Mouse (Mus musculus): ENCODE results near the gene Trp53tg5. TPM values are rescaled to one million over a fixed set of nuclear protein-coding genes. Genes with fewer than 3 reads are reported as not detected.

Gene Trp53tg5
- total RNA-seq, 2 experiments from 2014 or later = not detected

DNA sequence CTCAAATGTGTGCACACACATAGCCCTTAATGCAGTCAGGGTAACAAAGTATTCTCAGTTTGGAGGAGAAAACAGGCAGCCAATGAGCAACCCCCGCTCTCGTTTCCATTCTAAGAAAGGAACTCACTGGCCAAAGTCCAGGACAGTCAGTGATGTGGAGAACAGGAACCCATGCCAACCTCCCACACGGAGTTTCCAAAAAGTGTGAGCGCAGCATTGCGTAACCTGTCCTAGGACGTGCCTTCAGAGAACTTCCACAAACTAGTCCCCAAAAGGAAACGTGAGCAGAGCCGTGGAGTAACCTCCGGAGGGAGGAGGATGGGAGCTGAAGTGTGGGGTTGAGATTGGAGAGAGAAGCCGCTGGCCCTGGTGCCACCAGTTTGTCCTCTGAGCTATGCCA is 18.7 kb downstream of the Trp53tg5 start:
- intact Hi-C loops (cut with DNase I) = loop anchor here (5.0 kb wide), 1 partner anchor 102 kb away; no protein-coding TSS in a partner anchor
- peak; percentile 82 to 97 for DNase-seq (ENCODE audit: low spot score in 2 of 2)

DNA sequence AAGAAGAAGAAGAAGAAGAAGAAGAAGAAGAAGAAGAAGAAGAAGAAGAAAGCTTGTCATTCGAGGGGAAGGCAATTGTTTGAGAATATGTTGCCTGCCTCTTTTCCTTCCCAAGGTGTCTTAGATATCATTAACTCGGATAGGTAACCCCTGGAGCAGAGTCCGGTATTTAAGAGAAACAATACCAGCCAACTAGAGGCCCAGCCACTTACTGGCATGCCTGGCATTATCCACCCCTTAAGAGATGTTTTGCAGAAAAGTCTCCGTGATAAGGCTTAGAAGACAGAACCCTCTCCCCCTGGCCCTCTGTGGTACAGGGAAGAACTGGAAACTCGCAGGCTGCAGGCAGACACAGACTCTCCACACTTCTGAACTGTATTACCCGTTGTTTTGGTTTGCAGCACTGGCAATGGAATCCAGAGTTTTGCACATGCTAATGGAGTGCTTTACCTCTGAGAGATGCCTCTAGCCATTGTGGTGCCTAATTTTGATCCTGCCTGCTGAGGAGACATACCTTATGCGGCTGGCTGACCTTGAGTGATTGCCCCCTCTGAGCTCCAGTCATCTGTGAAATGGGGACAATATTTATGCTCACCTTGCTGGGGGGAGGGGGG is 19.5 kb downstream of the Trp53tg5 start:
- no peak for DNase-seq (ENCODE audit: low spot score in 2 of 2)
- intact Hi-C loops (cut with DNase I) = no loop called here

DNA sequence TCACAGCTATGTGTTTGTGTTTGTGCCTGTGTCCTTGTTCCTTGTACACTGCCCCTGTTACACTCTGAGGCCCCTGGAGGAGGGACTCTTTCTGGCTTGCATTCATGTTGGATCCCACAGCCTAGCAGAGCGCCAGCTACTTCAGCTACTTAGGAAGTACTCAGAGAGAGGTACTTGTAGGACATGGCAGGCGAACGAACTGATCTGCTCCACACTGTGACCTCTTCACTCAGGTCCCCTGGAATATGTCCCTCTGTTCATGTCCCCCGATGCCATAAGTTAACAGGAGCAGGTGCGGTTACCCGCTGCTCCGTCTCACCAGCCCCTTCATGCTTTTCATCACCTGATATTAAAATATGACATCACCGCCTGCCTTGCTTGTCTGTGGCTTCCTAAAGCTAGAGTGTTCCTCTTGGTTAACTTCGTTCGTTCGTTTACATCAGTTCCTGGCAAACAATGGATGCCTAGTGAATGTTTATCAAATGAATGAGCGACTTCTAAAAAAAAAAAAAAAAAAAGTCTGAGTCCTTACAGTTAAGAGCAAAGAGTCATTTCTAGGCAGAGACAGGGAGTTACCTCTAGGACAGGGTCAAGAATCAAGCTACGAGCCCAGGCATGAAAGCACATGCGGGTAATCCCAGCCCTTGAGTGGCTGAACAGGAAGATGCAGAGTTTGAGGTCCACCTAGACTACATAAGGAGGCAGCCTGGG is 20.3 kb downstream of the Trp53tg5 start:
- DNase-seq (ENCODE audit: low spot score in 2 of 2) = no peak
- intact Hi-C loops (cut with DNase I) = no loop called here

DNA sequence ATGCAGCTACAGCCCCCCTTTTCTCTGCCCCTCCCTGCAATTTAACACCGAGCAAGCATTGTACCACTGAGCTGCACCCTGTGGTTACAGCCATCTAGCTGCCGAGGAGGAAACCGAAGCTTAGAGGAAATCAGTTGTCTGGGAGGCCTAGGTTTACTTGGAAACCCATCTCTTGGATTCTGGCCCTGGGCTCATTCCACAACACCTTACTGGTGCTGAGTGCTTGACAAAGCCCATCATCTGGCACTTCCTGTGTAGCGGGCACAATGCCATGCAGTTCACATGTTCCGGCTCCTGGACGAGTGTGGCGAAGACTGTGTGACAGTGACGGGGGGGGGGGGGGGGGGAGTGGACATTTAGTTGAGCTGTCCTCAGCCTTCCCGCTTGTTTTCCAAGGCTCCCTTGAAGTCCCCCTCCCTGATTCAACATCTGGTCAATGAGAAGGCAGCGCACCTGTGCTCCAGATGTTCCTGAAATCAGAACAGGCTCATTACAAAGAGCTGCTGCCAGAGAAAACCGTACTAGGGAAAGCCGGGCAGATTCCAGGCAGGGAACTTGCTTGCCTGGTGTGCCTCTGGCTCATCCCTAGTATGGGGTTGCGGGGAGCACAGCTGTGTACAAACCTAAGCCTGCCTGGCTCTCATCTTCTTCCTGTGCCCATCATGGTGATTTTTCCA is 21.4 kb downstream of the Trp53tg5 start:
- DNase-seq (ENCODE audit: low spot score in 2 of 2) = no peak
- intact Hi-C loops (cut with DNase I) = no loop called here

DNA sequence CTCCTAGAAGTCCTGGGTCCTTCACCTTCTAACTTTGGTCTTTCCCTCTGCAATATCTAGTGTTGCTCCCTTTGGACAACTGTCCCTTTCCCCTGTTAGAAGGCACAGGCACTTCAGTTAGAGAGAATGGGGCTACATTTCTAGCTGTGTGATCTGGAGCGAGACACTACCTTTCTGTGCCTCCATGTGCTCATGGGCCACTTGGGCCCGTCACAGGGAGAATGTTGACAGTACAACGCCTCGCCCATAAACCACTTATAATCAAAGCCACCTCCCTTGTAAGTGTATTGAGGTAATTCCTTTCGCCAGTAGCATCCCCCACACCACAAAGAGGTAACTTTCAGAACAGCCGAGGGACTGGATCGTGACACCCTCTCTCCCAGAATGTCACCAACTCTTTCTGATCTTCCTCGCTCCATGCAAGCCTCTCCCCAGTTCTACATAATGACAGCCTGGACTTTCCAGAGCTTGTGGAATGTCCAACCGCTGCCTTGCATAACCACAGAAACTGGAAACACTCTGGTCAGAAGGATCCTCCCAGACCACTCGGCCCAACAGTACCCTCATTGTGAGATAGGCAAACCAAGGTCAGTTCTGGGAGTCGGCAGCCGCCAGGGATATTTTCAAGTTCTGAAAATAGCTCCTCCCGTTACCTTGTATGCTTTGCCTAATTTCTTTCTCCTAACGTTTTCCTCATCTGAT is 24.0 kb downstream of the Trp53tg5 start:
- no peak for DNase-seq (ENCODE audit: low spot score in 2 of 2)

DNA sequence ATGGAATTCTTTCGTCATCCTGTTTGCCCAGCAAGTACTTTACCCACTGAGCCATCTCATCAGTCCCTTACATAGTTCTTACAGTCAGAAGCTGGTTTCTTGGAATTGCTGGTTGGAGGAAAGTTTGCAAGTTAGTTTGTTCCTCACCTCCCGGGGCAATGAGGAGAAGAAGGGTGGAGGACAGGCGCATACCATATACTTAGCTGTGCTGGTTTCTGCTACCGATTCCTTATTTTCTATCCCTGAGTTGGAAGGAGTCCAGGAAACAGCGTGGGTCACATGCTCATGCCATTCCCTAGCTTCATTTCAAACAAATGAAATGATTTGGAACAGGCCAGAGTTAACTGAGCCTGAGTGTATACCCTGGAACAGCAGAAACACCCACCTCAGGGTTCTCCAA is 24.6 kb downstream of the Trp53tg5 start:
- intact Hi-C loops (cut with DNase I) = no loop called here
- no peak for DNase-seq (ENCODE audit: low spot score in 2 of 2)

More for the DNA sequence above, 24.0 kb downstream of the Trp53tg5 start:
- intact Hi-C loops (cut with DNase I) = no loop called here

DNA sequence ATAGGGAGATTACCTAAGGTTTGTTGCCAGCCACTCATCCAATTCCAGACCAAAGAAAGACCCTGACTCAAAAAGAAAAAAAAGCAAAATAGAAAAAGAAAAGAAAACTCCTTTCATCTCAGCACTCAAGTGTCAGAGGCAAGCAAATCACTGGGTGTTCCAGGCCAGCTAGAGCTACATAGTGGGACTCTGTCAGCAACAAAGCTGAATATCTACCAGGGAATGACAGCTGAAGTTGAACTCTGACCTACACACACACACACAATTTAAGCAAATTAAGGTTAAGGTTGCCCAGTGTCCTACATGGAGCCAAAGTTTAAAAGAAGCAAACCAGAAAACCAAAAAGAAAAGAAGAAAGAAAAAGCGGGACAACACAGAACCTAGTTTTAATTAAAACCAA is 25.4 kb downstream of the Trp53tg5 start:
- DNase-seq (ENCODE audit: low spot score in 2 of 2) = no peak
- intact Hi-C loops (cut with DNase I) = no loop called here

DNA sequence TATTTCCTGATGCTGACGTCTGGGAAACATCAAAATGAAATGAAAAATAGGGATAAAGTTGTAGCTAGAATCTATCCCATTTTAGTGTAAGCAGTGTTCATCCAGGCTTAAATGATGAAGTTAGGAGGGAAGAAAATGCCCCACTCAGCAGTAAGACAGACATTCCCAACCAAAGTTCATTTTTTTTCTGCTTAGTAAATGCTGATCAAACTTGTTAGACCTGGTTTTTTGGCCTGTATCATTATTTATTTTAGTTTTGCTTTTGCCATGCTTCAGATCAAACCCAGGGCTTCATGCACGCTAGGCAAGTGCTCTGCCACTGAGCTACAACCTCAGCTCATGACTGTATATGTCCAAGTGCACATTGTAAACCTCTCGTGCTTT is 27.4 kb downstream of the Trp53tg5 start:
- no peak for DNase-seq (ENCODE audit: low spot score in 2 of 2)
- intact Hi-C loops (cut with DNase I) = no loop called here

DNA sequence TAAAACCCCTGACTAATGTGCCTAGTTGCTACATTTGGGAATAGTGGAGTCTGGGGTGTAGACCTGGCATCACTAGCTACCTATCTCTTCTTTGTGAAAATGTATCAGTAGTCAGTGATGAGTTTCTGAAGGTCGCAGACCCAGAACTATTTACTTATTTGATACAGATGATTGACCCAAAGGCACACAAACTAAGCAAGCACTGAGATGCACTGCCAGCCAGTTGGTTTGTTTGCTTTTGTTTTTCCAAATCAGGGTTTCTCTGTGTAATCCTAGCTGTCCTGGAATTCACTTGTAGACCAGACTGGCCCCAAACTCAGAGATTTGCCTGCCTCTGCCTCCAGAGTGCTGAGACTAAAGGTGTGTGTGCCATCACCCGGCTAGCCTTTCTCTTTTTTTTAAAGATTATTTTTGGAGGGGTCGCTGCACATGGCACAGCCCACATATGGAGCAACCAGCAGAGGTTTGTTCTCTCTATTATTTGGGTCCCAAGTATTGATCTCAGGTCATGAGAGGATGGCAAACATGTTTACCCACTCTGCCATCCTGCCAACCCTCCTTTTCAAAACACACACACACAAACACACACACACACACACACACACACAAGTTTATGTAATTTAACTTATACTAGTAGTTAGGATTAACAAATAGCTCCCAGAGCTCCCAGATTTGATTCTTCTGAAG is 28.0 kb downstream of the Trp53tg5 start:
- intact Hi-C loops (cut with DNase I) = no loop called here
- no peak for DNase-seq (ENCODE audit: low spot score in 2 of 2)

DNA sequence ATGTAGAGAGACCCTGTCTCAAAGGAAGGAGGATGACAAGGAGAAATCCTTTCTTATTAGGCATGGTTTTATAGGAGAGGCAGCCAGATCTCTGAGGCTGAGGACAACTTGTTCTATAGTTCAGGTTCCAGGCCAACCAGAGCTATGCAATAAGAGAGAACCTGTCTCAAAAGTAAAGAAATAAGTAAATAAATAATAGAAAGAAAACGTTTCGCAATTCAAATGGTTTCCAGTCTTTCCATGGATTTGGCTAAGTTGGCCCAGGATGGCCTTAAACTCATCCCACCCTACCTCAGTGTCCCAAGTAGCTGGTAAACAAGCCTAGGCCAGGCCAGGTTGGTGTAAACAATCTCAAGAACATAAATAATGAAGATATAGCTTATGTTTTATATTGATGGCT is 28.8 kb downstream of the Trp53tg5 start:
- no peak for DNase-seq (ENCODE audit: low spot score in 2 of 2)
- intact Hi-C loops (cut with DNase I) = no loop called here

DNA sequence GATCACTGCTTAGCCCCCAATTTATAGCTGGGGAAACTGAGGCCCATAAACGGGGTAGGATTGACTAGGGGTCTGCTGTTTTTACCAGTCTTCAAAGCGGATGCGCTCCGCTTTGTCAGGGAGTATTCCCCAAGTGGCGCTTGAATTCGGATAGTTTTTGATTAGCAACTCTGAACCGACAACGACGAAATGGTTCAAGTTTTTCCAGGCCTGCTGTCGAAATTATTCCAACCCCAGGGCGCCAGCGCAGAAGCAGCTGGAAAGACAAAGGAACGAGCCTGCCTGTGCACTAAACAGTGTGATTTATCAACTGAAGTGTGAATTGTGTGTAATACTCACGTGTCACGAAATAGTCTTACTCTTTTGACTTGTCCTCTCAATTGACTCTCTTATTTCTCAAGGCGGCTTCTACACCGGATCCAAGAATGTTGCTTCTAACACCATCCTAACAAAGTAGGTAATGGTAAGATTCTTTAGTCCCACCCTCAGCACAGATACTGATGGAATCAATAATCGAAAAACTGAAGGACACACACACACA is 30.0 kb downstream of the Trp53tg5 start, which contains the start of gene Sdc4:
Gene Sdc4 (minus strand): TSS at position 428 of the 541 bp plus-strand sequence.
- DNase-seq (ENCODE audit: low spot score in 2 of 2) = no peak
- intact Hi-C loops (cut with DNase I) = no loop called here

DNA sequence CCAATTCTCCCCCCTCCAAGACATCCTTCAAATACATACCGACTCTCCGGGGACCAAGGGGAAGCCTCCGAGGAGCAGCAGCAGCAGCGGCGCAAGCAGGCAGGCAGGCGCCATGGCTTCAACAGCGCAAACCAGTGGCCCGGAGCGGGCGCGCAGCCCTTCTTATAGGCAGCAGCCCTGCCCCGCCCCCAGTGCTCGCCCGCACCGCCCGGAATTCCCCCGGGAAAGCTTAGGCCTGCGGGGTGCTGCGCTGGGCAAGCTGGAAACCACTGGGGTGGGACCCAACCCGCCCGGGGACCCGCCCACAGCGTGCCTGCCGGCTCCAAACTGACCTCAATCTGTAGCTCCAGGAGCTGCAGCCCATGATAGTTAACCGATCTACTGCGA is 30.5 kb downstream of the Trp53tg5 start:
- peak; percentile 65 to 71 for DNase-seq (ENCODE audit: low spot score in 2 of 2)
- intact Hi-C loops (cut with DNase I) = no loop called here

DNA sequence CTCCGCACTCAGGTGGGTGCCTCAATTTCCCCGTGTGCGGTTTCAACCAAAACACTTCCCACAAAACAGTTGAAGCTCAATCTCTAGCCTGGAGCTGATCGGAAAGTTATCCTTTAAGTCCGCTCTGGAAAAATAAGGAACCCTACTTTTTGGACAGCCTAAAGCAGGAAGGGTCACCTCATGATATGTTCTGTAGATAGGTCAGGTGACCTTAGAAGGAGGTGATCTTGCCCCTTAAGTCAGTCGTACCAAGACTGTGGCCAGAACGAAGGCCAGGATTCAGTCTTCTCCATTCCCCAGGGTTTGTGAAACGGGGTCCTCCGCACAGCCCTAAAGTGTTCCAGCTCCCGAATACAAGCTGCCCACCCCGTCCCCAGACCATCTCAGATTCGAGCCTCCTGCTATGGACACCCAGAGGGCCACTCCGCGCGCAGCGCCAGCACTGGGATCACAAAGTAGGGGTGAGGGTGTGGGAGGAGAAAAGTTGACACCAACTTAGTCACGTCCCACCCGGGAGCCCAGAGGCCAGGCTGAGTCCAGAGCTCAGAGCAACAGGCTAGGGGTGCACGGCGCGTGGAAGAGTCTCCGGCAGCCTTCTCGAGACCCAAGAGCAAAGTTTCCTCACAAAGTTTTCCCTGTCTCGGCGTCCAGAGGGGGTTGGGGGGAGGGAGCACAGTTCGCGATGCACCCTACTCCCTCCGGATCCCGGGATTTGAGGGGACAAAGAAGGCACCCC is 31.0 kb downstream of the Trp53tg5 start:
- intact Hi-C loops (cut with DNase I) = no loop called here
- DNase-seq (ENCODE audit: low spot score in 2 of 2) = no peak

DNA sequence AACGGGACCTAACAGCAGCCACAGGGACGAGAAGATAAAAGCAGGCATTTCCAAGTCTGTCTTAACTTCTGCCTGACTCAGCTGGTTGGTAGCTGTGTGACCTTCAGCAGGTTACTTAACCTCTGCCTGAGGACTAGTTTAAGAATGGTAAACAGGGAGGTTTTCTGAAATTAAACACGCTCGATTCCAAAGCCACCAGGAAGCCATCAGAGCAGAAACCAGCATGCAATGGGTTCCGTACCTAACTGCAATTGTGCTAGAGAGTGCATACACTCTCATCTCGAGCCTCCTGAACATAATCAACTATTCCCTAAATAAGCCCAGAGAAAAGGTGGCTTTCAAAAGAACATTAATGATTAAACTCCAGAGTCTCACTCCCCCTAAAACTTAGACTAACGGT is 31.8 kb downstream of the Trp53tg5 start:
- intact Hi-C loops (cut with DNase I) = no loop called here

DNA sequence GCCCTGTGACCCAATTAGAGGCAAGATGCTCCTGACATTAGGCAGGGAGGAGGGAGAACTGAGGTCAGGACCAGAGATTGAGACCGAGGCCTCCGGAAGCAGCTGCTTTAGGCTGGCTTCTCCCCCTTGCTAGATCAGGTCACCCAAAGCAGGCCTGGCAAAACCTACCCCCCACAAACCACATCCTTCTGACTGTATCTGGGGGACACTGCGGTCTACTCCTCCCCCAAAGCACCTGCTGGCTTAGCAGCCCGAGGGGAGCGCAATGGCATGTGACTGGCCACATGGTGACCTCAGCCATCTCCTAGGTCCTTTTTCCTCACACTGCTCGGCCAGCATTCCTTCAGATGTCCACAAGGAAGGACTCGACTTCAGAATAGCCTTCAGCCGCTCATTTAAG is 32.4 kb downstream of the Trp53tg5 start:
- intact Hi-C loops (cut with DNase I) = no loop called here

More for the DNA sequence above, 31.8 kb downstream of the Trp53tg5 start:
- DNase-seq (ENCODE audit: low spot score in 2 of 2) = no peak

DNA sequence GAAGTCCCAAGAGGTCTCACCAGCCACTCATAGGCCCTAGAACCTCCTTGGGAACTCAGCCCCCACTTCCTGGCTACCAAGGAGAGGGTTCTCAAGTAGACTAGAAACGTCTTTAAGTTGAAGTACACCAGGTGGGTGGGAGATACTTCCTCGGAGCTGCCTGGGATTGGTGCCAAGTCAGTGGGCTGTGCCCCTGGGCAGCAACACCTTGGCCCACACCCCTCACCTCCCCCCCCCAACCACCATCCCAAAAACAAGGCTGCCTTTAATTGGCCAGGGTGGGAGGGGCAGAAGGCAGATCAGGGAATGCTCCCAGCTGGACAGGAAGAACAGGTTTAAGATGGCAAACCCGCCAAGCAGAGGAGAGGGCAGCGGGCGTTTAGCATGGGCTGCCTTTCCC is 33.2 kb downstream of the Trp53tg5 start:
- intact Hi-C loops (cut with DNase I) = no loop called here
- no peak for DNase-seq (ENCODE audit: low spot score in 2 of 2)

More for the DNA sequence above, 32.4 kb downstream of the Trp53tg5 start:
- no peak for DNase-seq (ENCODE audit: low spot score in 2 of 2)

DNA sequence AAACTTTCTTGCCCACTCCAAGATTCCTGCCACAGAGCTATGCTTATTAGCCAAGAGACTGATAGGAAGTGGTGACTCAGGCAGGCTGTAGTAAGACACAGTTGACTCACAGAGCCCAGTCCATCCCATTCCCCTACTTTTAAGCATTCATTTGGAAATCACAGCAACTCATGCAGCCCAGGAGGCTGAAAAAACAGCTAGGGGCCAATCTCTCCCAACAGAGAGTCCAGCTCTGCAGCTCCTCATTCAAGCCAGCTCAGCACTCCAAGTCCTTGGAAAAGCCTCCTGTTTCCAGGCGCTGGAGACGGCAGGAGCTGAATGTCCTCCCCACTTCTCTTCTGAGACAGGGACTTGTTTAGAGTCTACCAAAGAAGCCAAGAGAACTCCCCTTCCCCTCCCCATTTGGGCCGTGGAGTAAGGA is 34.5 kb downstream of the Trp53tg5 start:
- peak; percentile 31 to 62 for DNase-seq (ENCODE audit: low spot score in 2 of 2)
- intact Hi-C loops (cut with DNase I) = no loop called here

DNA sequence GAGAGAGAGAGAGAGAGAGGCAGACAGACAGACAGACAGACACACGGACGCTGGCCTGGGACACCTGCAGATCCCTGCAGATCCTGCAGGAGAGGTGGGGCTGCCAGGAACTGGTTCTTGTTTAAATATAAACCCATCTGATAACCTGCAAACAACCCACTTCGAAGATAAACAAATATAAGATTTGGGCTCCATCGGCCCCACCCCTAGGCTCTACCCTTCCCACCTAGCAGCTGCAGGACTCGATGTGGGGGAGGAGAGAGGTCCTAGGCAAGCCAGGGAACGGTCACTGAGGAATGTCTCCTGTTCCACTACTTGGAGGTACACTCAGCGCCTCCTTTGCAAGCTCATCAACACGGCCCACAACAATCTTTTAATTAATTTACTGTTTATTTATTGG is 35.3 kb downstream of the Trp53tg5 start:
- intact Hi-C loops (cut with DNase I) = no loop called here
- DNase-seq (ENCODE audit: low spot score in 2 of 2) = no peak

DNA sequence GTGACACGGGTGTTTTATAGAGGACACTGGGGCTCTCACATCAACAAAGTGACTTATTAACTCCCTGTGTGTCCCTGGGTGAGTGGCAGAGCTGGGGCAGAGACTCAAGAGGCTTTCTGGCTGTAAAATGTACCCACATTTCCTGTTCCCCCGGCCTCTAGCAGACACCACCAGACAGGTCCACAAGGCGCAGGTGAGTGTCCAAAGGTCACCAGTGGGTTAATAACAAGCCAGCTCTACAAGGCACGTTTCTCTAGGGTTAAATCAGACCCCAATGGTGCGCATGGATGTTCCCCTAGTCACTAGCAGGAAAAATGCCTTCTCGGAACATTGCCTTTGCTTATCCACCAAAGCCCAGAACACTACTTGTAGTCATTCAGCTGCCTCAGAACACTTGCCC is 35.8 kb downstream of the Trp53tg5 start:
- DNase-seq (ENCODE audit: low spot score in 2 of 2) = no peak
- intact Hi-C loops (cut with DNase I) = no loop called here
